8 mouse cellular contexts compared by ENCODE assay signal in the genomic region with DNA sequence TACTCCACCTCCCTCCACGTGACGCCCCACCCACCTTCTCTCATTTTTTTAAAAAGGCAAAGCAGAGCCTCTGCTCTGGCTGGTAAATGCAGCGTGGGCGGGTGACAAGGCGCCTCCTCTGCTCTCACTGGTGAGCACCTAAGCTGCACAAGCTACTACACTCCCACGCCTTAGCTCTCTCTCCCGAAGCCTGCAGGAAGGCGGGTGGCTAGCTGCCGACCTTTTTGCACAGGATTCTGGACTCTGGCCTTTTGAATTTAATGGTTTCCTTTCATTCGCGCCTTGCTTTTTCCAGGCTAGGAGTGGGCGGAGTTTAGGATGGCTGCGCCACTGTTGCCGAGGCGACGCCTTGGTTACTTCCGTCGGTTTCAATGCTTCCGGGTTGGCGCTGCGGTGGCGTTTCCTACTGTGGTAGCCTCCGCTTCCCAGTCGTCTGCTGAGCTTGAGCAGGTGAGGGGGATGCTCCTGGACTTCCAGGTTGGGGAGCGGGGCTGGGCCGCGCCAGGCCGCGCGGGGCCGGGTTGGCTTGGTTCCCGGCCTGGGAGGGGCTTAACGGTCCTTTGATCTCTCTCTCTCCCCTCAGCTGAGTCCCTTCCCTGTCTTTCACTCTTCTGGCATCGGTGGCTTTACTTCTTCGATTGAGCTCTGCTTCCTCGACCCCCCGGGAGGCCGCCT. TPM values are rescaled to one million over a fixed set of nuclear protein-coding genes. Genes with fewer than 3 reads are reported as not detected.
A peak's percentile ranks its signal among the peaks of the same experiment; 100 is the strongest.
DNase-seq lines count a peak whose midpoint lies in the region; ATAC-seq lines count a peak whose summit lies in the region.

A gene (plus strand): TSS at position 35 of the 675 bp plus-strand sequence.

- peak within 1 kb of the TSS; percentile 65 for H3K27ac ChIP-seq in intestine, embryonic 14.5 days (ENCODE audit: low read depth)

- no peaks in the 10 kb centered on the region for H3K27me3 ChIP-seq in intestine, embryonic 14.5 days (replicated peaks; ENCODE audit: control insufficient read depth, insufficient read depth, low read length)

- intact Hi-C loops in gastrocnemius, postnatal 14 days (cut with DNase I; ENCODE audit: low total_unique reads): no loop called here
- intact Hi-C loops in left cerebral cortex, postnatal 14 days (cut with DNase I): no loop called here

- ATAC-seq in intestine, embryonic 14.5 days (replicated peaks; ENCODE audit: low FRiP score, low TSS enrichment, low read depth): peak; percentile 96

- WGBS in intestine, embryonic 14.5 days: 11% methylated on average over 37 of the region's 38 CpGs

- no peaks in the 10 kb centered on the region for H3K9me3 ChIP-seq in intestine, embryonic 14.5 days (ENCODE audit: control insufficient read depth, low read length)

- H3K36me3 ChIP-seq in intestine, embryonic 14.5 days (ENCODE audit: control insufficient read depth, insufficient read depth, low read length): no peaks in the 10 kb centered on the region

- H3K4me1 ChIP-seq in intestine, embryonic 14.5 days (replicated peaks; ENCODE audit: control insufficient read depth, insufficient read depth, low read length): no peaks in the 10 kb centered on the region

- DNase-seq in adrenal gland, adult (ENCODE audit: inconsistent age in 2 of 2, low spot score in 1 of 2): peak; percentile 84 to 94
- DNase-seq in embryo, embryonic 10.5 days (ENCODE audit: low spot score): peak; percentile 87
- peak; percentile 74 for DNase-seq in gastrocnemius, postnatal 14 days
- DNase-seq in intestine, embryonic 14.5 days (ENCODE audit: low spot score): peak; percentile 82
- peak; percentile 79 to 84 for DNase-seq in left cerebral cortex, postnatal 14 days (ENCODE audit: low spot score in 2 of 2)
- peak; percentile 78 for DNase-seq in mesoderm, embryonic 11.5 days (ENCODE audit: low read depth, low spot score)
- peak; percentile 79 to 82 for DNase-seq in right cerebral cortex, postnatal 36 days (ENCODE audit: low spot score in 2 of 2)
- peak; percentile 86 for DNase-seq in yolk sac, embryonic 10.5 days (ENCODE audit: low spot score)

- H3K9ac ChIP-seq in intestine, embryonic 14.5 days (ENCODE audit: low read length): peak within 1 kb of the TSS; percentile 39

- H3K4me2 ChIP-seq in intestine, embryonic 14.5 days (ENCODE audit: low read length): peak within 1 kb of the TSS; percentile 54

- peak within 1 kb of the TSS; percentile 53 for H3K4me3 ChIP-seq in intestine, embryonic 14.5 days (ENCODE audit: low read depth, low read length)

RNA-seq across cellular contexts. Expression of the gene that starts here (rescaled TPM):
- total RNA-seq in gastrocnemius, postnatal 14 days (2021): 1 to 10 TPM; 1.7 TPM
- 12.8 and 13.7 TPM in 2 replicates for polyA plus RNA-seq in intestine, embryonic 14.5 days (2014; fragmentation: Nextera tagmentation; extraction: Ambion mirVana)
- 10 to 100 TPM; 49.8 to 53.4 TPM for total RNA-seq in left cerebral cortex, postnatal 14 days (2021)

Comparison
In these comparisons a context has a peak if more than half of its experiments do, and no peak if none do; other contexts are left out.
1. Peak in every context shown above with its lines: DNase-seq, ATAC-seq, H3K4me3 ChIP-seq and H3K27ac ChIP-seq.
2. RNA of the gene that starts here (total RNA-seq): 49.8 to 53.4 TPM in left cerebral cortex, postnatal 14 days; 1.7 TPM in gastrocnemius, postnatal 14 days; every median in the first group is over 10 times any median in the second.